Mouse (Mus musculus) neutrophil, adult 5-6 weeks (primary cell): ENCODE data around the gene Zfp518b. TPM values are rescaled to one million over a fixed set of nuclear protein-coding genes. Genes with fewer than 3 reads are reported as not detected.

Experiments used
- ATAC-seq: fragments of 151-379, 151-347 bp; 2 replicates; pipeline ENCODE4 v1.8.0; 2017; ENCODE audit warnings: mild to moderate bottlenecking, moderate TSS enrichment; ENCODE audit not compliant: insufficient number of reproducible peaks, poor library complexity, low FRiP score, severe bottlenecking; ENCODE audit errors: extremely low read depth
- total RNA-seq: library from RNA; stranded (forward); fragments of 200-1000 nt; gene quantifications from 2 replicates; pipeline ENCODE4 v1.2.3, GENCODE M21; 2017

Gene Zfp518b
- total RNA-seq: 0.86 and 1.2 TPM in 2 replicates

DNA sequence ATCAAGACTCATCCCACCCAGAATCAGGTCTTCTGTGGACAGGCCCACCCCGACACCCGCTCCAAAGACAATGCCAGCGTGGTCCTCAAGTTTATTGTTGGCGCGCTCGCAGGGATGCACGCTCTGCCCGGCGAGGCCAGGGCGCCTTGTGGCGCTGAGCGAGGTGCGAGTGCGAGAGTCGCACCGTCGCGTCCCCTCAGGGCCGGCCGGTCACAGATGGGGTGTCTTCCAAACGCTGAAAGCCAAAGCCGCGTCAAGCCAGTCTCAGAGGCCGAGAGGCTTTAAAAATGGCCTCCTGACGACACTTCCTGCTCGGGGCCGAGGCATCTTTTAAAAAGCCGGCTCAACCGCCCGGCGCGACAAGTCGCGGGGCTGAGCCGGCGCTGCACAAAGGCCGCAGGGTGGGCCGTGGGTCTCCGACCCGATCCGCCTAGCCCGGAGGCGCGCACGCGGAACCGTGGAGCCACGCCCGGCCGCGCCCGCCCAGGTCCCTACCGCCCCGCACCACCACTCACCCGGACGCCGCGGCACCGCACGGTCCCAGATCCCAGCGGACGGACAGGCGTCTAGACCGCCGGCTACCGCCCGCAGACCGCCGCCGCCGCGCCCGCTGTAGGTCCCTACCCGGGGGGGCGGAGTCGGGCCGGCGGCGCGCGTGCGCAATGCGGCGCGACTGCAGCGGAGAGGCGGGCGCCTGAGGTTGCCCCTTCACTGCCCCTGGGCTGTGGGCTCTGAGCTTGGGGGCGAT is at the start of gene Zfp518b:
TSS of gene Zfp518b (minus strand) at position 663 of the 748 bp plus-strand sequence.
- ATAC-seq: peak; percentile 9; the same call in 1 of the 2 replicates

- no peak for ATAC-seq
These were observed 24.4 kb upstream of the Zfp518b start for GRCm38 (mm10) chr5:38708940-38709581.

GRCm38 (mm10) chr5:38707364-38708075 is 22.9 kb upstream of the Zfp518b start:
- no peak for ATAC-seq

DNA sequence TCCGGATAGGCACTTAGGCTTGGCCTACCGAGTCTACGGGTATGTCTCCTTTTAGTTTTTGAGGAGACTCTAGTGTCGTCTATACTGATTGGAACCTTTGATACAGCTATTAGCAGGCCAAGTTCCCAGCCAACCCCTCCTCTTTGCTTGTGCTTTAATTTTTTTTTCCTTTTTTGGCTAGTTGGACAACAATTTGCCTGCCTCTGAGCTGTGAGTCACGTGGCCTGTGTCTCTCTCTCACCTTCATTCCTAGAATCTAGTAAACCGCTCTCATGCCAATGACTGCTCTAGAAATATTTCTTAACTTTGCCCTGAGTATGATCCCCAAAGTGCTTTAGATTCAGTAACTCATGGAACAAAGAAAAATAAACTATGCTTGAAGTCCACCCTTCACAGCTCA is 18.3 kb upstream of the Zfp518b start:
- ATAC-seq: no peak

GRCm38 (mm10) chr5:38702091-38702490 is 17.5 kb upstream of the Zfp518b start:
- no peak for ATAC-seq

DNA sequence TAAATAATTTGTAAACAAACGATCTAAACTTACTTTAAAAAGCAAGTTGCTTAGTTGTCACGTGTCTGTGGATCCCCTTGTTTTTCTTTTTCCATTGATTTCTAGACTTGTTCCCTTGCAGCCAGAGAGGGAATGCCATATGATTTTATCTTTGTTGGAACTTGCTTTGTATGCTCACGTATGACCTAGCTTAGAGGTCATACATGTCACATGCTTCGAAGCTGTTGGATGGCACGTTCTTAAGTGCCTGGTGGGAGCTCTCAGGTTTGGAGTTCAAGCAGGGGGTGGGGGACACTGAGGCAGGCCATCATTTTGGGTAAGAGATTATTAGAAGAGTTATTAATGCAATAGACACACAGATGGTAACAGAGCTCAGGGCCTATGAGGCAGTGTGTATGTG is 13.8 kb upstream of the Zfp518b start:
- ATAC-seq: no peak

GRCm38 (mm10) chr5:38698046-38698445 is 13.4 kb upstream of the Zfp518b start:
- ATAC-seq: no peak

- no peak for ATAC-seq
These were observed 12.2 kb upstream of the Zfp518b start for GRCm38 (mm10) chr5:38696616-38697375.

DNA sequence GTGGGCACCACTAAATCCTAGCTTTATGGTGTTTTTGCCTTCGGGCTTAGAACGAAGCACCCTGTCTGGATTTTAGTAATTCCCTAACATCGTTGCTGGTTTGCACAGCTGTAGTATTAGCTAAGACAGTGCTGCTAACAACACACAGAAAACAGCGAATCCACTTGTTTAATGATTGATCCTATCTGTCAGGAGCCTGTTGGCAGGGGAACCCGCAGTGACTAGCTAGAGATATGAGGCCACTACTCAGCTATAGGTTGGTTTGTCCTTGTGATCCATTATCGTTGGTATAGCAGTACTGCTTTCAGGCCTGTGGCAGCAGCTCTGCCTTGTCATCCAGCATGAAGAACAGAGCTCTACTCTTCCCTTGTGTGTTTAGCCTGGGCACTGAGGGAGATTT is 8.2 kb upstream of the Zfp518b start:
- ATAC-seq: no peak

DNA sequence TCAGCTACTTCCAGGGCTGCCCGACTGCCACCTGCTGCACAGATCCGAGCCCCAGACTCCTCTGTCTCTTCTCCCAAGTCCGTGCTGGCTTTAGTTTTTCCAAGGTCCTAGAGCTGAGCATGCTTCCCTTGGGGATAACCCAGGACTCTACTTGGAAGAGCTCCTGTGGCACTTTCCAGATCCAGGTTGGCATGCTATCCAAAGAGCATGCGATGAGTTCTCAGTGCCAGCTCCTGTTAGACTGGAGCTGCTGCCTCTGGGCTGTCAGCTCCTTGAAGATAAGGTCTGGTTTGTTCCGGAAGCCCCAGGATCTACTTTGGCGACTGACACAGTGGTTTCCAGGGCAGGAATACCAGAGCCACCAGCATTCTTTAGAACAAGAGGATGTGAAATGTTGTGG is 4.6 kb upstream of the Zfp518b start:
- no peak for ATAC-seq

- ATAC-seq: no peak
These were observed 3.1 kb upstream of the Zfp518b start for GRCm38 (mm10) chr5:38687694-38688093.

- ATAC-seq: no peak
These were observed 25.8 kb downstream of the Zfp518b start for GRCm38 (mm10) chr5:38658836-38659235.

GRCm38 (mm10) chr5:38656204-38656603 is 28.4 kb downstream of the Zfp518b start:
- ATAC-seq: no peak

DNA sequence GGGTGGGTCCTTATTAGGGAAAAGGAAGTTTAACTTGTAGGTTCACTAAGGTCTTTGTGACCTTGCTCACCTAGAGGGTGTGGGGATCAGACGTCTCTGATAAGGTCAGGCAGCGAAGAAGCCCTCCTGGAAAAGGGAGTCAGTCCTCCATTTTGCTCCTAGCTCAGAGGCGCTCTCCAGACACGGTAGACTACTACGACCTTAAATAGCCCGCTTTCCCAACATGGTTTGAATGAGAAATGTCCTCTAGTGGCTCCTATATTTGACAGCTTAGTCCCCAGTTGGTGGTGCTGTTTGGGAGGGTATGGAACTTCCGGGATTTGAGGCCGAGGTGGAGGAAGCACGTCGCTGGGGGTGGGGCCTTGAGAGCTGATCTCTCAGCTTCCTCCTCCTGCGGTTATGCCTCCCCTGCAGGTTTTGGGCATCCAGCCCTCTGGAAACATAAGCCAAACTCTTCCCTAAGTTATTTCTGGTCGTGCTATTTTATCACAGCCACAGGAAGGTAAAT is 29.2 kb downstream of the Zfp518b start:
- no peak for ATAC-seq

- no peak for ATAC-seq
These were observed 30.1 kb downstream of the Zfp518b start for GRCm38 (mm10) chr5:38654571-38654970.

DNA sequence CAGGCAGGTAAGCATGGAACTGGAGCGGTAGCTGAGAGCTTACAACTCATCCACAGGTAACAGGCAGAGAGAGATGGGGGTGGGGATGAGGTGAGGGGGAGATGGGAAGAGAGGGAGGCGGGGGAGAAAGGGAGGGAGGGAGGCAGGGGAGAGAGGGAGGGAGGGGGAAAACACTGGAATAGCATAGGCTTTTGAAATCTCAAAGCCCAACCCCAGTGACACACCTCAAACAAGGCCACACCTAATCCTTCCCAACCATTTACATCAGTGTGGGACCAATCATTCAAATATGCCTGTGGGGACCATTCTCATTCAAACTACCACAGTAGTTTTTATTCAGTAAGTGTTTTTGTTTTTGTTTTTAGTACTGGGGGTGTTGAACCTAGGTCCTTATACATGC is 31.5 kb downstream of the Zfp518b start:
- no peak for ATAC-seq

GRCm38 (mm10) chr5:38651455-38651854 is 33.2 kb downstream of the Zfp518b start:
- ATAC-seq: no peak

DNA sequence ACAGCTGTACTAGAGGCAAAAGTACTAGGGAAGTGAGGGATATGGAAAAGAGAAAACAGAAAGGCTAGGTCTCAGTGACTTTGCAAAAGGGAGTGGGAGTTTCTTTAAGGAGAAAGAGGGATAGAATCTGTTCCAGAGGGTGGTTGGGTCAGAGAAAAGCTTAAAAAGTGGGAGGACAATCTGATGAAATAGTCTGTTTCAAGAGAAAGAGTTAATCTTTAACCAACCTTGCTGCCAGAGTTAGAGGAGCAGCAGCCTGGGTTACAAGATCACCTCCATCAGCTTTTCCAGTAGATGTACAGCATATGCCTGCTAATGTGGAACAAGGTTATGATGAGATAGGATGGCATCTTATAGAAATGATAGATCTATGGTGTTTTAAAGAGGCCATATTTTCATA is 43.1 kb downstream of the Zfp518b start:
- no peak for ATAC-seq

- ATAC-seq: no peak
These were observed 48.3 kb downstream of the Zfp518b start for GRCm38 (mm10) chr5:38636301-38636749.
